Mouse (Mus musculus) embryonic stem cell, embryonic (primary cell): ENCODE measurements around the gene Higd1b.

Experiments used
- CTCF ChIA-PET, 4 experiments: fragments of 300-600 bp in 2 of 4; fragments of 350-600 bp in 2 of 4; sonication (Branson Sonifier 250); formaldehyde crosslinking; loops; one replicate each; lab custom pipeline; 2022; ENCODE audit warnings: inconsistent platforms in 2 of 4; lab: Charles Lee
- POLR2A ChIA-PET, 4 experiments: fragments of 300-600 bp in 2 of 4; fragments of 350-600 bp in 2 of 4; sonication (Branson Sonifier 250); formaldehyde crosslinking; loops; one replicate each; lab custom pipeline; 2022; ENCODE audit warnings: antibody characterized with exemption in 4 of 4, inconsistent platforms in 1 of 4; lab: Charles Lee

The Higd1b gene

GRCm38 (mm10) chr11:102879558-102879957 is 43.9 kb downstream of the Higd1b start:
- CTCF ChIA-PET: interaction anchor here in 2 of 4 experiments (1.3 to 2.6 kb wide), 4 partner anchors 13 to 105 kb away, joined by 3 to 13 read pairs (median 8); no protein-coding TSS in a partner anchor
- POLR2A ChIA-PET: interaction anchor here in 3 of 4 experiments (0.6 to 2.7 kb wide), 12 partner anchors 10 to 253 kb away, joined by 3 to 17 read pairs (median 8); partner anchors contain the start of genes Hexim1 (in 2 of the 3), Gjc1 (in 1 of the 3), Hexim2 (in 1 of the 3) and Kif18b (in 1 of the 3)

GRCm38 (mm10) chr11:102880585-102881313 is 45.1 kb downstream of the Higd1b start, which contains the start of the genes Eftud2 and Ccdc103:
TSS of gene Eftud2 (minus strand) at chr11:102880985.
TSS of gene Ccdc103 (plus strand) at chr11:102881204.
- ChIA-PET CTCF (interaction anchor here in 2 of 4 experiments (0.6 to 5.0 kb wide), 8 partner anchors 9 to 840 kb away, joined by 3 to 41 read pairs (median 6); no protein-coding TSS in a partner anchor), POLR2A (interaction anchor here (0.6 to 2.7 kb wide), 70 partner anchors 9 to 505 kb away, joined by 3 to 17 read pairs (median 4); partner anchors contain the start of genes Kif18b (in 3 of the 4), Hexim1 (in 2 of the 4), Acbd4 (in 1 of the 4) and Adam11 (in 1 of the 4))

- POLR2A ChIA-PET: interaction anchor here (0.8 to 2.7 kb wide), 65 partner anchors 8 to 506 kb away, joined by 3 to 17 read pairs (median 4); partner anchors contain the start of genes Kif18b (in 3 of the 4), Hexim1 (in 2 of the 4), Acbd4 (in 1 of the 4) and Adam11 (in 1 of the 4)
- CTCF ChIA-PET: interaction anchor here in 3 of 4 experiments (0.6 to 5.0 kb wide), 8 partner anchors 10 to 841 kb away, joined by 3 to 41 read pairs (median 6); partner anchors contain the start of gene Gfap (in 1 of the 3)
These were observed 45.9 kb downstream of the Higd1b start for GRCm38 (mm10) chr11:102881314-102882198.

GRCm38 (mm10) chr11:102884616-102885219 is 49.1 kb downstream of the Higd1b start, which contains the start of gene Fam187a:
TSS of gene Fam187a (plus strand) at chr11:102885169.
- ChIA-PET CTCF (interaction anchor here in 3 of 4 experiments (0.7 to 5.0 kb wide), 5 partner anchors 8 to 111 kb away, joined by 3 to 41 read pairs (median 6); no protein-coding TSS in a partner anchor), POLR2A (interaction anchor here in 3 of 4 experiments (0.5 to 2.2 kb wide), 13 partner anchors 8 to 1131 kb away, joined by 3 to 5 read pairs (median 3); partner anchors contain the start of genes Kif18b (in 2 of the 3) and Hexim1 (in 1 of the 3))

- POLR2A ChIA-PET: interaction anchor here in 2 of 4 experiments (0.7 to 1.3 kb wide), 3 partner anchors 34 to 593 kb away, joined by 3 read pairs; no protein-coding TSS in a partner anchor
- CTCF ChIA-PET: interaction anchor here in 2 of 4 experiments (0.6 to 1.2 kb wide), 3 partner anchors 52 to 439 kb away, joined by 3 to 4 read pairs (median 3); partner anchors contain the start of gene Higd1b (in 1 of the 2)
These were observed 51.8 kb downstream of the Higd1b start for GRCm38 (mm10) chr11:102887433-102887832.
